Mouse (Mus musculus): ENCODE data around the gene Wasf3. TPM values are rescaled to one million over a fixed set of nuclear protein-coding genes. Genes with fewer than 3 reads are reported as not detected.
A peak's percentile ranks its signal among the peaks of the same experiment; 100 is the strongest.
"Not testable (repeated sequence)": the region's sequence is repeated elsewhere in the genome, so short reads cannot be mapped to it uniquely, and the experiment has no call there.

Wasf3 gene
- total RNA-seq, 2 experiments from 2014 or later = not detected

DNA sequence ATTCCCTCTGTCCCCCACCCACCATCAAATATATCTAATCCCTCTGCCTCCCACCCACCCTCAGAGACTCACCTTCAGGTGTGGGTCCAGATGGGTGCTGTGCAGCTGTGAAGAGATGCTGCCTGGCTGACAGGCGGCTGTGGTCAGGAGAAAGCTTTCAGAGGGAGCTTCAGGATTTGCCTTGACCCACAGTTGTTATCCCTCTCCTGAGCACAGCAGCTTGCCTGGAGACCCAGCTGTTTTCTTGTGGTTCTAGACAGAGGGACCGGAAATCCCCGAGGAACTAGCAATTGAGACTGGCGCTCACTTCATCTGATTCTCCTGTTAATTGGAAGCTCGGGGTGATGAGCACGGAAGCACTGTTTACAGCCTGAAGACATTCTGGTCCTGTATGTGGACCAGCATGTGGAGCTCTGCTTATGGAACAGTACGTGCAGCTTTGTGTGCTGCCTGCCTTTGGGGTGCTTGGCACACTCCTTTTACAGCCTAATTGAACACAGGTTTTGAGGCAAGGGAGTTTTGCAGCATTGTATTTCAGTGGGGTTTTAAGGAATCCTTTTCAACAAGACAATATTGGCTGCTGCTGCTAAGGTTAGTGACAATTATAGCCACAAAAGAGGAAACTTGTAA lies 54.5 kb downstream of the Wasf3 start:
- no peak for ATAC-seq (replicated peaks; ENCODE audit: poor library complexity)

GRCm38 (mm10) chr5:146440273-146440672 lies 55.5 kb downstream of the Wasf3 start:
- no peak for ATAC-seq (replicated peaks; ENCODE audit: poor library complexity)

- no peak for ATAC-seq (replicated peaks; ENCODE audit: poor library complexity)
Measured at GRCm38 (mm10) chr5:146442767-146443166, 58.0 kb downstream of the Wasf3 start.

DNA sequence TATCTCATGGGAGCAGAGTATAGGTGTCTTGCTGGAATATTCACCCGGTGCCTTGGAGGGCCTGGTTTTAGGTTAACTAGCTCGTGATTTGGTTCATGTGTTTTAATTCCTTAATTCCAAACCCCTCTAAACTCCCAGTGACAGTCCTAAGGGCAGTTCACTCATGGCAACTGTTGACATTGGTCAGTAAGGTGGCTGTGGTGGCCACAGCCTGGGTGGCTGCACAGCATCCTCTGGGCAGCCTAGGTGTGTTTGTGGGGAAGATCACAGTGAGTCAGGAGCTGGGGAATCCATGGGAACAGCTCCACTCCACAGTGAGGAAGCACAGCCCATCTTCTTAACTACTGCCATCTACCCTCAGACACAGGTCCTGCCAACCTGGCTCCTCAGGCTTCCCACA lies 61.8 kb downstream of the Wasf3 start:
- no peak for ATAC-seq (replicated peaks; ENCODE audit: poor library complexity)

- no peak for ATAC-seq (replicated peaks; ENCODE audit: poor library complexity)
Measured at GRCm38 (mm10) chr5:146451592-146452254, 66.9 kb downstream of the Wasf3 start.

GRCm38 (mm10) chr5:146453556-146453955 lies 68.8 kb downstream of the Wasf3 start:
- no peak for ATAC-seq (replicated peaks; ENCODE audit: poor library complexity)

DNA sequence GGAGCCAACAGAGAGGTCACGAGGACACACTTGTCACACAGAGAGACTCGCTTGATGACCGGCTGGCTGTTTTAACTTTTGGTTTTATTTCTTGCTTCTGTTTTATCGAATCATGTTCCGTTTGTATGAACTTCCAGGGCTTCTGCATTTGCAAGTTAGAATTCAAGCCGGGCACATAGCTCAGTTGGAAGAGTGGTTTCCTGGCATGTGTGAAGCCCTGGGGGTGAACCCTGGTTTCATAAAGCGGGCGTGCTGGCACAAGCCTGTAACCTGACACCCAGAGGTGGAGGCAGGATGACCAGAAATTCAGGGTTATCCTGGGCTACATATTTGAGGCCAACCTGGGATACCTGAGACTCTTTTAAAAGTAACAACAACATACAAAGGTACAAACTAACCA lies 76.8 kb downstream of the Wasf3 start:
- no peak for ATAC-seq (replicated peaks; ENCODE audit: poor library complexity)

- ATAC-seq (replicated peaks; ENCODE audit: poor library complexity) = no peak
Measured at GRCm38 (mm10) chr5:146466663-146467062, 81.9 kb downstream of the Wasf3 start.

- no peak for ATAC-seq (replicated peaks; ENCODE audit: poor library complexity)
Measured at GRCm38 (mm10) chr5:146468311-146468710, 83.5 kb downstream of the Wasf3 start.

DNA sequence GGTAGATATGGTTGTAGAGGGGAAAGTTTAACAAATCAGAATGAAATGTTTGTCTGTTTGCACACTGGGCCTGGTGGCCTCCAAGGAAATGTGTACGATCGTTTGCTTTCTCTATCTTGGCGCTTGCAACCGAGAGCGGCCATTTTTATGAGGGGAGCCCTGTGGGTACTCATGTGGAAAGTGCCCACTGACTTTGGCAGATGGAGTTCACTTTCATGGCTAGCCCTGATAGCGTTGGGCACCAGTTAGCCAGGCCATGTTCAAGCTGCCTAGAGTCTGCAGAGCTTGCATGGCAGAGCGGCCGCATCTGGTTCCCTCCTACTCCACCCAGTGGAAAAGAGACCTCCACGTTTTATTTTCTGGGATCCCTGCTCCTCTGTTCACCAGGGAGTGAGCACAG lies 86.0 kb downstream of the Wasf3 start:
- no peak for ATAC-seq (replicated peaks; ENCODE audit: poor library complexity)

GRCm38 (mm10) chr5:146471311-146471710 lies 86.5 kb downstream of the Wasf3 start:
- ATAC-seq (replicated peaks; ENCODE audit: poor library complexity) = no peak

- ATAC-seq (replicated peaks; ENCODE audit: poor library complexity) = no peak
Measured at GRCm38 (mm10) chr5:146471821-146472220, 87.0 kb downstream of the Wasf3 start.

- ATAC-seq (replicated peaks; ENCODE audit: poor library complexity) = 0 out of 2 replicates have a peak, but pooled peaks have one; percentile 37
Measured at GRCm38 (mm10) chr5:146479564-146479963, 94.8 kb downstream of the Wasf3 start.

- not testable (repeated sequence) for ATAC-seq (replicated peaks; ENCODE audit: poor library complexity)
Measured at GRCm38 (mm10) chr5:146481665-146482064, 96.9 kb downstream of the Wasf3 start, which contains the start of gene Gm6408. TSS of gene Gm6408 (plus strand) at chr5:146481965.

- ATAC-seq (replicated peaks; ENCODE audit: poor library complexity) = not testable (repeated sequence)
Measured at GRCm38 (mm10) chr5:146488959-146489358, 104.2 kb downstream of the Wasf3 start.

DNA sequence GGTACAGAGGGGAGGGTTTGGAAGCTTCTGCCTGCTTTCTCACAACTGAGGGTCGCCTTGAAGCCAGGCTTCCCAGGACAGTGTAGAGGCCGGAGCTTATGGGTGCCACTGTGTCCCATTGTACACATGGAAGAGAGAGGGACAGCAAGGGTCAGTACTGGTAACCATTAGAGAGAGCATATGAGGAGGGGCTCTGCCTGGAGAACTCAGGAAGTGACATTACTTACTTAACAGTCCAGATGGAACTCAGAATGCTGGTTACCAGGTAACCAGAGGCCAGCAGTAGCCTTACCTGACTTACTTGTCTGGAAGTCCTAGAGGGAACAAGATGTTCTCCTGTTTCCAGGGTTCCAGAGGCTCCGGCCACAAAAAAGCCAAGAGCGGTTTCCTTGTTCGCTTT lies 106.3 kb downstream of the Wasf3 start, which contains the start of gene Gm6370:
Gm6370 (plus strand) TSS at position 301 of the 400 bp plus-strand sequence.
- not testable (repeated sequence) for ATAC-seq (replicated peaks; ENCODE audit: poor library complexity)

- not testable (repeated sequence) for ATAC-seq (replicated peaks; ENCODE audit: poor library complexity)
Measured at GRCm38 (mm10) chr5:146502099-146502498, 117.3 kb downstream of the Wasf3 start, which contains the start of gene 4930449I24Rik. TSS of gene 4930449I24Rik (plus strand) at chr5:146502399.

- ATAC-seq (replicated peaks; ENCODE audit: poor library complexity) = not testable (repeated sequence)
Measured at GRCm38 (mm10) chr5:146513823-146514222, 129.0 kb downstream of the Wasf3 start, which contains the start of gene Gm3402. TSS of gene Gm3402 (plus strand) at chr5:146514123.

All from megakaryocyte progenitor cell, adult 5-6 weeks (primary cell).